Mouse (Mus musculus) bone marrow, adult 2 months (tissue): ENCODE results near the gene Alpl. TPM values are rescaled to one million over a fixed set of nuclear protein-coding genes. Genes with fewer than 3 reads are reported as not detected.

Source experiments
- H3K27ac ChIP-seq: fragments of 200-500 bp; 2 replicates; pipeline ENCODE4 v1.5.1; 2012; ENCODE audit warnings: low read depth, mild to moderate bottlenecking, control low read depth, inconsistent platforms, low read length; ENCODE audit not compliant: control insufficient read depth, poor library complexity, insufficient read depth
- H3K4me1 ChIP-seq: fragments of 200-500 bp; 2 replicates; pipeline ENCODE4 v1.6.1; 2011; ENCODE audit warnings: low read length; ENCODE audit not compliant: control insufficient read depth, insufficient read depth
- H3K4me3 ChIP-seq: fragments of 200-500 bp; replicated peaks from 2 replicates; pipeline ENCODE3; 2011; ENCODE audit warnings: mild to moderate bottlenecking, low read depth, low read length, control low read depth; ENCODE audit not compliant: control insufficient read depth
- CTCF ChIP-seq: fragments of 200-500 bp; IDR thresholded peaks from 2 replicates; pipeline ENCODE4 v1.5.1; 2011; ENCODE audit warnings: low read length, control low read depth; ENCODE audit not compliant: control insufficient read depth, insufficient read depth
- POLR2A ChIP-seq: fragments of 200-500 bp; IDR thresholded peaks from 2 replicates; pipeline ENCODE4 v1.6.1; 2011; ENCODE audit warnings: low read depth, mild to moderate bottlenecking, control low read depth, low read length, borderline replicate concordance; ENCODE audit not compliant: control insufficient read depth
- WGBS: fragments of 180-500 bp; shearing (Covaris S2); methylation state at CpG from one replicate; pipeline ENCODE4 v1.1.7; 2018; 5-methylcytosine and 5-hydroxymethylcytosine counted together
- polyA plus RNA-seq: library from polyadenylated mRNA; stranded (reverse); fragments of >200 nt; gene quantifications from 2 replicates; pipeline ENCODE4 v1.2.4, GENCODE M21; 2011; ENCODE audit warnings: low replicate concordance; ENCODE audit not compliant: missing spikeins, insufficient read depth, insufficient read length

Alpl gene
- polyA plus RNA-seq, 1 experiment = 7.1 TPM

GRCm38 (mm10) chr4:137717671-137718070, 78.5 kb downstream of the Alpl start:
- TF ChIP-seq POLR2A = no peak
- TF ChIP-seq CTCF = no peak
- Histone ChIP-seq H3K4me3 (no peak overlapping the region), H3K27ac (no peak overlapping the region), H3K4me1 (no peaks in the 10 kb centered on the region; the same call in none of the 2 replicates)
- 81% methylated on average over 15 of the region's 15 CpGs for WGBS

DNA sequence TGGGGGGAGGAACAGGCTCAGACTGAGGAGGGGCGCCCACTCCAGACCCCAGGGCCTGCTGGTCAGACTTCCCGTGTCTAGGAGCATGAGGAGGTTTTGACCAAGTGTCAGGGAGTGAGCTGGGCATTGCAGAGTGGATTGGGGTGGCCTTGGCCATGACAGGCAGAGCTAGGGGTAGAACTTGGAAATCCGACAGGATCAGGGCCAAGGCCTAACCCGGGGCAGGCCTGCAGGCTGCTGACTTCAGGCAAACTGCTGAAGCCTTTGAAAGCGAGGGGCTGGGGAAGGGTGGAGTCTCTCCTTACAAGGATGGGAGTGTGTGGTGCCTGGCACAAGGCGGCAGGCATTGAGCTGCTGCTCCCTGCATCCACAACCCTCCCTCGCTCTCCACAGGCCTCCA, 79.2 kb downstream of the Alpl start:
- Histone ChIP-seq H3K4me1 (no peaks in the 10 kb centered on the region; the same call in none of the 2 replicates), H3K27ac (no peak overlapping the region), H3K4me3 (no peak overlapping the region)
- 70% methylated on average over 7 of the region's 7 CpGs for WGBS
- TF ChIP-seq CTCF = no peak
- TF ChIP-seq POLR2A = no peak

DNA sequence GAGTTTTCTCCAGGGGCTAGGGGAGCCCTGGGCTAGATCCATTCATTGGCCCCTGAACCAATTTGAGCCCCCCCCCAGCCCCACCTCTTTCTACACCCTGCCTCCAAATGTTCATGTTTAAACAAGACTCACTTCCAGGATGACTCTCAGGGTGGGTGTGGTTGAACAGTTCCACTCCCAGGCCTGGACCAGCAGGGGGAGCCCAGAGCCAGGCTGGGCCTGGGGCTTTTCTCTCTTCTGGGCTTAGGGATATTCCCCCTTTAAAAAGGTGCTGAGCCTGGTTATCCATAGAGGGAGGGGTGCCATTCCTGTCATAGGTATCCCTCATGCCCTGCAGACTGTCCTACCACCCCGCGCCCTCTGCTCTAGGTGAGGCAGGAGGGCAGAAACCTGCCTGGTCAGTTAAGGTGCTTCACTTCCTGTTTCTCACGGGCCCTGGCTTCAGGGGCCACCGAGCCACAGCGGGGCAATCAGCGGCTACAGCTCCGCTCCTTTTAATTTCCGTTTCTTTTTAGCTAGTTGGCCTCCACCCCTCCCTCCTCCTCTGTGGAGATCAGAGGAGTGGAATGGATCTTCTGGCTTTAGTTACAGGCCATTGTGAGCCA, 82.1 kb downstream of the Alpl start:
- 16% methylated on average over 8 of the region's 8 CpGs for WGBS
- H3K4me1 ChIP-seq = no peaks in the 10 kb centered on the region; the same call in none of the 2 replicates

DNA sequence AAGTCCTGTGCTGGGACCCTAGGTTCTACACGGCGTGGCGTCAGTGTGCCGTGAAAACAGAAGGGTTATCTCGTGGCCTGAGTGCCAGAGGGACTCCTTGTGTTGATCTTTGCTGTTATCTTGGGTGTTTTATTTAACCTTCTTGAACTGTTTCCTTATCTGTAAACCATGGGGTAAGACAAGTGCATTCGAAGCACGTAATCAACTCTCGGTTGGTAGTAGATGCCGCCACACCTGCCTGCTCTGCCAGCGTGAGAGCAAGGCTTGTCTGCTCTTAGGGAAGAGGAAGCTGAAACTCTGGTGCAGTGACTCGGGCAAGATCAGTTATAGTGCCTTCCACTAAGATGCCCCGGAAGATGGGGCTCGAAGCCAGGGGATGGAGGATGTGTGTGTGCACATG, 83.2 kb downstream of the Alpl start:
- H3K4me1 ChIP-seq = no peaks in the 10 kb centered on the region; the same call in none of the 2 replicates
- TF ChIP-seq CTCF = no peak
- 62% methylated on average over 13 of the region's 13 CpGs for WGBS
- no peak overlapping the region for H3K27ac ChIP-seq
- no peak overlapping the region for H3K4me3 ChIP-seq

More for the DNA sequence above, 82.1 kb downstream of the Alpl start:
- TF ChIP-seq CTCF (0 out of 2 replicates have a peak, but pooled peaks have one; percentile 40), POLR2A (no peak)
- no peak overlapping the region for H3K27ac ChIP-seq
- no peak overlapping the region for H3K4me3 ChIP-seq

DNA sequence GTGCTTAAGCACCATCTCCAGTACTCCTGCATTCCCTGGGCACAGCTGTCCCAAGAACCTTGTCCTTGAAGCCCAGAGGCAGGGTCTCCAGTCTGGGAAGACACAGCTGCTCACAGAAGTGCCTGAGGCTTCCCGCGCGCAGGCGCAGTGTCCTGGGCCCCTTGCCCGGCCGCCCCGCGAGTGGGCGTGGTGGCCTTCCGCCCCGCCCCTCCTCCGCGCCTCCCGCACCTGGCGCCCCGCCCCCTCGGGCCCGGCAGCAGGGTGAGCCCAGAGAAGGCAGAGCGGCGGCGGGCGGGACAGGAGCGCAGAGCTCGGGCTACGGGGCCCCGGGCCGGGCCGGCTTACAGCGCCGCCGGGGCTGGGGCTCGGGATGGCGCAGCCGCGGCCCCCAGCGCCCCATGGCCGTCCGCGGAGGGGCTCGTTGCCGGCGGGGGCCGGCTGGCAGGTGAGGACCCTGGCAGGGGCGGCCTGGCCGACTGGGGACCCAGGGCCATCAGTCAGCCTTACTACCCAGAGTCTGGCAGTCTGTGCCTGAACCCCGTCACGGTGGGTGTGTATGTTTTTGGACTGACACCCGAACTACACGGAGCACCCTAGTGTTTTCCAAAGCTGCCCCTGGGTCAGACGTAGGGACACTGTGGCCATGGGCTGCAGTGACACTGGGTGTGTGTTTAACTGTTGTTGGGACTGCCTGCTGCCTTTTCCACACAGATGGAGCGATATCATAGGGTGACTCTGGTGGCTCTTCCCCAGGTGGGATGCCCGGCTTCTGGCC, 88.8 kb downstream of the Alpl start:
- 6% methylated on average over 52 of the region's 52 CpGs for WGBS
- TF ChIP-seq POLR2A (no peak), CTCF (no peak)
- no peak overlapping the region for H3K4me3 ChIP-seq
- H3K4me1 ChIP-seq = no peaks in the 10 kb centered on the region
- H3K27ac ChIP-seq = no peak overlapping the region

DNA sequence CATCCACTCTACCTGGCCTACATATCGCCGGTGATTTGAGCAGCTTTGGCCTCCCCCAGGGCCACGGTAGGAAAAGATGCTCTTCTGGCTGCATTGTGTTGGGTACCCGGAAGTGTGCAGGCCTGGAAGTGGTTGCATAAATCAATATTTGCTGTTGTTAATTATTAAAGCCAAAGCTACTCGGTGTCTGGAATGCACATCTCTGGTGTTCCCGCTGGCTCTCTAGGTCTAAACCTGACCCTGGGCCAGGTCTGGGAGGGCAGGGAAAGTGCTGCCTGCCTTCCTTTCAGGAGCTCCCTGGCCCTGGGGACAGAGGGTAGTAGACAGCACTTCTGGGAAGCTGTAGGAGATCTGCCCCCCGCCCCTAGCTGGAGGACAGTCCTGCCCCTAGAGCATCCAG, 89.7 kb downstream of the Alpl start:
- no peak overlapping the region for H3K4me3 ChIP-seq
- WGBS = 82% methylated on average over 7 of the region's 7 CpGs
- H3K27ac ChIP-seq = no peak overlapping the region
- no peaks in the 10 kb centered on the region for H3K4me1 ChIP-seq
- TF ChIP-seq POLR2A = no peak
- TF ChIP-seq CTCF = no peak

- Histone ChIP-seq H3K4me3 (no peak overlapping the region), H3K4me1 (no peaks in the 10 kb centered on the region), H3K27ac (no peak overlapping the region)
- TF ChIP-seq CTCF = no peak
- TF ChIP-seq POLR2A = no peak
- WGBS = 71% methylated on average over 5 of the region's 5 CpGs
These were observed 90.8 kb downstream of the Alpl start for GRCm38 (mm10) chr4:137705379-137705778.

DNA sequence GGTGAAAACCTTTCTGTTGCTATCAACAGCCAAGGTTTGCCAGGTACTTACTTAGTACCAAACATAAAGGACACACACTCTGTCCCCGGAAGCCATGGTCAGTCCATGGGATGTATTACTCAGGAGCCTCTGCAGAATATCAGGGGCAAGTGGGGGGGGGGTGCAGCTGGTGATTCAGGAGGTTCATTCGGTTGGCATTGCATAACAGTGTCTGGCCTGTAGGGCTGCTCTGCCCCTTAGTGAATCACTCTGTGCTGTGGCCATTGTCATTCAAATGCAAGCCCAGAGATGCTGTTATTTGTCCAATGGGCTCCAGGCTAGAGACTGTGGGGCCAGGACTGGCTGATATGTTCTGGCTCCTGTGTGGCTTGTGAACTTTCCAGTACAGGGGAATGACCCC, 91.6 kb downstream of the Alpl start:
- 60% methylated on average over 2 of the region's 2 CpGs for WGBS
- no peaks in the 10 kb centered on the region for H3K4me1 ChIP-seq
- H3K27ac ChIP-seq = no peak overlapping the region
- H3K4me3 ChIP-seq = no peak overlapping the region
- TF ChIP-seq CTCF = no peak
- TF ChIP-seq POLR2A = no peak
